Comparison of ENCODE assay signal across 10 mouse cellular contexts in genomic region chr13:118403544-118403943, GRCm38 (mm10). TPM values are rescaled to one million over a fixed set of nuclear protein-coding genes. Genes with fewer than 3 reads are reported as not detected.
DNase-seq lines count a peak whose midpoint lies in the region; TF ChIP-seq lines count a peak whose summit lies in the region.
"Had no signal": no experiment of that assay in that cellular context is flagged by ENCODE, and none has a peak within 500 bp of the region (broad histone marks: within the 10 kb centered on the region; RNA-seq: fewer than 3 reads in every experiment).

No protein-coding gene starts in this region.

- no peak for TF ChIP-seq POLR2A in kidney, adult 2 months (IDR thresholded peaks at IDR 0.05; ENCODE audit: low read depth, low read length)
- no peak for TF ChIP-seq POLR2A in ES-Bruce4 (IDR thresholded peaks at IDR 0.05; ENCODE audit: insufficient read depth, low read length)

- H3K9me3 ChIP-seq in ES-Bruce4 (replicated peaks; ENCODE audit: control insufficient read depth, insufficient read depth, low read length, poor library complexity, severe bottlenecking): no peaks in the 10 kb centered on the region
- H3K9me3 ChIP-seq: megakaryocyte, embryonic 14.5 days had no signal

- peak; percentile 31 for TF ChIP-seq CTCF in kidney, adult 2 months (conservative IDR thresholded peaks at IDR 0.05; ENCODE audit: insufficient read depth, insufficient read length, low read depth, low read length)
- TF ChIP-seq CTCF in ES-Bruce4 (IDR thresholded peaks at IDR 0.05; ENCODE audit: low read depth, low read length): peak; percentile 31

- no peak for TF ChIP-seq EP300 in ES-Bruce4 (IDR thresholded peaks at IDR 0.05; ENCODE audit: insufficient read depth, low read depth, low read length)

- no peaks in the 10 kb centered on the region for H3K27me3 ChIP-seq in kidney, adult 2 months (replicated peaks; ENCODE audit: control insufficient read depth, insufficient read depth, low read length)
- H3K27me3 ChIP-seq in ES-Bruce4 (ENCODE audit: control insufficient read depth, insufficient read depth, low read length, poor library complexity, severe bottlenecking): no peaks in the 10 kb centered on the region
- H3K27me3 ChIP-seq: megakaryocyte, embryonic 14.5 days had no signal

- H3K9ac ChIP-seq in ES-Bruce4 (ENCODE audit: low read depth, poor library complexity, severe bottlenecking): no peak overlapping the region

- no peak overlapping the region for H3K27ac ChIP-seq in kidney, adult 2 months (ENCODE audit: insufficient read depth, low read depth, low read length)
- no peak overlapping the region for H3K27ac ChIP-seq in ES-Bruce4 (ENCODE audit: insufficient read depth, low read length)

- DNase-seq in kidney, adult 2 months: peak; percentile 27
- no peak for DNase-seq in kidney, postnatal 14 days
- peak; percentile 62 for DNase-seq in brain, embryonic 18.5 days (ENCODE audit: low read depth, low spot score)
- peak; percentile 24 for DNase-seq in lung, postnatal 25 days (ENCODE audit: low spot score)
- DNase-seq in gastrocnemius, adult 8-10 months (ENCODE audit: low spot score in 2 of 2): no peak
- DNase-seq in adrenal gland, postnatal 4 days (ENCODE audit: low spot score in 2 of 2): no peak
- DNase-seq in kidney, postnatal 10 days: no peak
- DNase-seq: thymus, postnatal 14 days had no signal

- H3K4me1 ChIP-seq in kidney, adult 2 months (ENCODE audit: control insufficient read depth, insufficient read depth, low read length): no peaks in the 10 kb centered on the region
- H3K4me1 ChIP-seq in ES-Bruce4 (ENCODE audit: control insufficient read depth, insufficient read depth, low read length): no peaks in the 10 kb centered on the region
- H3K4me1 ChIP-seq: megakaryocyte, embryonic 14.5 days had no signal

- no peak overlapping the region for H3K4me3 ChIP-seq in kidney, adult 2 months (ENCODE audit: insufficient read depth, low read depth, low read length)
- H3K4me3 ChIP-seq in ES-Bruce4 (ENCODE audit: low read depth, low read length): no peak overlapping the region
- H3K4me3 ChIP-seq: megakaryocyte, embryonic 14.5 days had no signal

- no peaks in the 10 kb centered on the region for H3K36me3 ChIP-seq in kidney, adult 2 months (ENCODE audit: control insufficient read depth, insufficient read depth, low read length)
- no peaks in the 10 kb centered on the region for H3K36me3 ChIP-seq in ES-Bruce4 (ENCODE audit: control insufficient read depth, insufficient read depth, low read length, poor library complexity, severe bottlenecking)

RNA-seq across cellular contexts. Expression of gene Mrps30, which starts 16.5 kb away (rescaled TPM):
- 15.5 and 19.8 TPM in 2 replicates for polyA plus RNA-seq in kidney, adult 2 months (2012; rRNA removed)
- polyA plus RNA-seq in ES-Bruce4 (2011; ENCODE audit: insufficient read depth, insufficient read length, low read depth, missing spikeins): 34.7 and 35.6 TPM in 2 replicates
- total RNA-seq in gastrocnemius, adult 8-10 months (2022): 10 to 100 TPM; 14.1 to 16.1 (median 15.0) TPM
- 10 to 100 TPM; 29.9 to 30.0 TPM for total RNA-seq in adrenal gland, postnatal 4 days (2021)

RNA-seq across cellular contexts. Expression of gene B430218F22Rik, which starts 17.1 kb away (rescaled TPM):
- 0.14 and 0.20 TPM in 2 replicates for polyA plus RNA-seq in kidney, adult 2 months (2012; rRNA removed)
- polyA plus RNA-seq in ES-Bruce4 (2011; ENCODE audit: insufficient read depth, insufficient read length, low read depth, missing spikeins): not detected in 2 replicates
- total RNA-seq in gastrocnemius, adult 8-10 months (2022): not detected
- total RNA-seq in adrenal gland, postnatal 4 days (2021): under 1 TPM; 0.20 TPM

Comparison
In these comparisons a context has a peak if more than half of its experiments do, and no peak if none do; other contexts are left out.
1. DNase-seq: peak in kidney, adult 2 months (single experiment), brain, embryonic 18.5 days (single experiment) and lung, postnatal 25 days (single experiment); none in kidney, postnatal 14 days (single experiment), gastrocnemius, adult 8-10 months (0 of 2), adrenal gland, postnatal 4 days (0 of 2) and kidney, postnatal 10 days (single experiment).